Mouse (Mus musculus): Measurements from ENCODE around the gene Tmem169. TPM values are rescaled to one million over a fixed set of nuclear protein-coding genes. Genes with fewer than 3 reads are reported as not detected.

The Tmem169 gene
- total RNA-seq (2023) = not detected

DNA sequence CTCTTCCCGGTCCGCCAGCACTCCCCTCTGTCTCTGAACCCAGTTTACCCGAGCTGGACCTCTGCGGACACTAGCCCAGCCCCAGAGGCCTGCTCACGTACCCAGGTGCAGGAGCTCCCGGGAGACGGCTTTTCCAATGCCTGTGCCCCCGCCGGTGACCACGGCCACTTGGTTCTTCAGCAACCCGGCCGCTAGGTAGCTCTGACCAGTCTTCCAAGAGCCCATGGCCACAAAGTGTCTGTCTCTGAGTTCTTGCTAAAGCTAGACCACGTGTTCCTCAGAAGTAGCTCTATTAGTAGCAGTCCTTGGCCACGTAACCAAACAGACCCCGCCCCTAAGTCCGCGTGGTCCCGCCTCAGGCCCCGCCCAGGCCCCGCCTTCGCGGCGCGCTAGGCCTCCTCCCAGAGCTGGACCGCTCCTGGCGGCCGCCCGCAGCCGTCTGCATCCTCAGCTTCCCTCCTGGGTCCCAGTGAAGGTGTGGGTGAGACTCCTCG is at the start of gene Tmem169, which contains the start of gene Pecr:
Gene Tmem169, plus strand, starts transcription at position 378 of the 494 bp plus-strand sequence.
Gene Pecr, minus strand, starts transcription at position 323 of the 494 bp plus-strand sequence.

GRCm38 (mm10) chr1:72307317-72307798 is 23.2 kb downstream of the Tmem169 start, which contains the start of gene Xrcc5:
Gene Xrcc5, plus strand, starts transcription at chr1:72307421.

Other genes starting within 250 kb of the Tmem169 start
- gene Mreg, start 72.1 kb upstream of the Tmem169 start, total RNA-seq (2023) = 1 to 10 TPM; 3.7 to 6.7 TPM
- gene Pecr, start 55 bp upstream of the Tmem169 start, total RNA-seq (2023) = 1 to 10 TPM; 5.6 to 7.1 TPM
- gene Xrcc5, start 23.1 kb downstream of the Tmem169 start, total RNA-seq (2023) = 1 to 10 TPM; 1.2 to 1.9 TPM